Mouse (Mus musculus): Measurements from ENCODE around the gene Setd7. TPM values are rescaled to one million over a fixed set of nuclear protein-coding genes. Genes with fewer than 3 reads are reported as not detected.

Setd7 gene
- total and polyA plus RNA-seq, 3 experiments, result 11.3 to 37.9 (median 15.3) TPM

DNA sequence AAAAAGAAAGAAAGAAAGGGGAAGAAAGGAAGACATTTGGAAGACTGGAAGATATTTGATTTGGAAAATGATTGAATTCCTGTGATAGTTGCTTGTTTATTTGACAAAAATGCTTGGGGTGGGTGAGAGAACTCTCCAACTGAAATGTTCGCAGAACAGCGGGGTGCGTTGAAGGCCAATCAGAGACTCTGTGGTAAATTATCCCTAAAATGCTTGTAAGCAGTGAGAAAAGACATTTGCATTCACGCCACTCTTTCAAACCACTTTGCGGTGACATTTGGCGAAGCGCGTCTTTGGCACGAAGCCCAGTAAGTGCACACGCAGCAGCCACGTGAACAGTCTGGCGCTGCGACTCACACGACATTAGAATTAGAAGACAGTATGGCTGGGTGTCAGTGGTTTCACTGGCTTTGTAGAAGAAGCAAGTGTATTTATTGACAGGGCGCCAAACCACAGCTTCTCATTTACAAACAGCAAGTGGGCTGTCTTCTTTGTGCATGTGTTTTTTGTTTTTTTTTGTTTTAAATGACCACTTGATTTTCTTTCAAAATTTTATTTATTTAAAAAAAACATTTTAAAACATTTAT is 43.1 kb upstream of the Setd7 start:
- TF ChIP-seq GATA1 (IDR thresholded peaks at IDR 0.05; ENCODE audit: low read depth, low read length) (no peak), UBTF (IDR thresholded peaks at IDR 0.05; ENCODE audit: borderline replicate concordance, insufficient read depth, low read depth, low read length) (no peak), MAFK (IDR thresholded peaks at IDR 0.05; ENCODE audit: borderline replicate concordance, low read depth, low read length) (no peak), E2F4 (IDR thresholded peaks at IDR 0.05; ENCODE audit: borderline replicate concordance, low read depth, low read length) (no peak), MYC (IDR thresholded peaks at IDR 0.05; ENCODE audit: low read depth, low read length) (peak; percentile 79), ETS1 (IDR thresholded peaks at IDR 0.05; ENCODE audit: low read depth, low read length) (peak; percentile 80), BHLHE40 (IDR thresholded peaks at IDR 0.05; ENCODE audit: borderline replicate concordance, low read depth, low read length) (peak; percentile 86), ELF1 (IDR thresholded peaks at IDR 0.05; ENCODE audit: low read depth, low read length) (no peak), TBP (IDR thresholded peaks at IDR 0.05; ENCODE audit: low read depth, low read length) (no peak), EP300 (IDR thresholded peaks at IDR 0.05; ENCODE audit: low read depth in 1 of 2, low read length in 2 of 2) (peak in 1 of 2 experiments; percentile 32; a peak in 2 of 4 replicates), GABPA (IDR thresholded peaks at IDR 0.05; ENCODE audit: low read depth, low read length) (no peak), USF1 (IDR thresholded peaks at IDR 0.05; ENCODE audit: low read depth, low read length) (peak; percentile 87), JUND (IDR thresholded peaks at IDR 0.05; ENCODE audit: low read depth, low read length) (no peak), ZMIZ1 (IDR thresholded peaks at IDR 0.05; ENCODE audit: low read depth, low read length) (no peak), SIN3A (IDR thresholded peaks at IDR 0.05; ENCODE audit: low read length) (peak; percentile 61), HCFC1 (IDR thresholded peaks at IDR 0.05; ENCODE audit: low read depth, low read length) (no peak), SMC3 (IDR thresholded peaks at IDR 0.05; ENCODE audit: low read depth, low read length) (no peak), MXI1 (IDR thresholded peaks at IDR 0.05; ENCODE audit: low read depth, low read length) (peak; percentile 93), TCF12 (IDR thresholded peaks at IDR 0.05; ENCODE audit: low read depth, low read length) (no peak; the same call in 1 of the 2 replicates), MAX (IDR thresholded peaks at IDR 0.05; ENCODE audit: low read length) (peak; percentile 93), ZNF384 (IDR thresholded peaks at IDR 0.05; ENCODE audit: low read depth, low read length) (peak; percentile 67)
- Histone ChIP-seq H3K9me3 (replicated peaks; ENCODE audit: insufficient read depth, low read length) (no peaks in the 10 kb centered on the region), H3K36me3 (ENCODE audit: control insufficient read depth in 1 of 2, insufficient read depth in 2 of 2, low read length in 2 of 2) (peaks cover 0 to 4% of the 10 kb centered on the region in 2 experiments; a peak in 2 of 4 replicates), H3K27me3 (ENCODE audit: control insufficient read depth in 1 of 2, insufficient read depth in 2 of 2, low read length in 2 of 2) (no peaks in the 10 kb centered on the region; a peak in 1 of 4 replicates), H3K9ac (ENCODE audit: control insufficient read depth, low read depth, low read length, poor library complexity, severe bottlenecking) (no peak overlapping the region), H3K79me2 (ENCODE audit: control insufficient read depth, insufficient read depth, low read length, poor library complexity) (no peaks in the 10 kb centered on the region), H3K4me3 (ENCODE audit: control insufficient read depth in 1 of 2, insufficient read depth in 1 of 2, low read depth in 2 of 2, low read length in 2 of 2) (peak overlapping the region; percentile 2 to 20; a peak in 2 of 4 replicates), H3K4me1 (ENCODE audit: control insufficient read depth in 1 of 2, insufficient read depth in 2 of 2, low read length in 2 of 2) (peaks cover 2 to 9% of the 10 kb centered on the region in 2 experiments; a peak in 3 of 4 replicates), H3K27ac (ENCODE audit: control insufficient read depth, low read depth, low read length) (no peak overlapping the region)
- peak; percentile 91 for DNase-seq (ENCODE audit: low read depth, low spot score)
